Mouse (Mus musculus): ENCODE measurements at regions not wholly inside any gene's neighbourhood (a gene's known extent, or its start where the extent isn't known, plus 50 kb on each side); places are given as distances from the start of the nearest gene placed in this dataset.
A peak's percentile ranks its signal among the peaks of the same experiment; 100 is the strongest.

DNA sequence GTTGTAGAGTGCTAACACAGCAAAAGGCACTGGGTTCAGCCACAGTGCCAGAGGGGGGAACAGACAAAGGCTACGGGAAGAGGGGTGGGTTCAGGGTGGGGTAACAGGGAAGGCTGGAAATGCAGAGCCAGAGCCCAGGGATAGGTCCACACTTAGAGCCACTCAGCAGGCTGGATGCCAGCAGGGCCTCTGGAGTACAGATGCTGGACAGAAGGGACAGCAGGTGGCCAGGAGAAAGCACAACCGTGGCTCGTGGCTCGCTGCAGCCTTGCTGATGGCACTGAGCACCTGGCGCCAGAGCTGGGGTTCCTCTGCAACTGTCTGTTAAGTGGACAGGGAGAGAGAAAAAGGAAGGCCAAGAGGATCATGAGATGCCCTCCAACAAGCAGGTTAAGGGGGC lies 174.2 kb downstream of the Mroh4 start:
- no peak for DNase-seq

DNA sequence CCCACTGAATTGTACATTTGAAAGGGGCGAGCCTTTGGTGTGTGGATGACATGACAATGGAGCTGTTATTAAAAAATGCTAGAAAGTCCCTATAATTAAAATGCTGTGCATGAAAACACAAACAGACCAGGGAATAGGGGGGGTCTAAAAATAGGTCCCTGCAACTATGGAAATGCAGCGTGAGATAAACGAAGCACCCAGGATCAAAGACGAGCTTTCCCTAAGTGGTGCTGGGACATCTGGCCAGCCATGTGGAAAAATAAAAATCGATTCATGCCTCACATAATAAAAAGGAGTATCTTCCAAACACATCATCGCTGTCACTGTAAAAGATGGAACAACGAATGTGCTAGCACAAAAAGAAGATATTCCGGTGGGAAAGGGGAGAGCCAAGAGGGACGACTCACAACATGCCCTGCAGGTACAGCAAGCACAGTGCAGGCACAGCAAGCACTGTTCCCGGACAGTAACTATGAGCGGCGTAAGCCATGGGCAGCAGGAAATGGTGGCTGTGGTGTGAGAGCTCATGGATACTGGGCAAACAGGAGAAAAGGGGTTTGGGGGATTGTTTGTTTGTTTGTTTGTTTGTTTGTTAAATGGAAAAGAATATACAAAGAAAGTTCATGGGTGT lies 176.7 kb downstream of the Mroh4 start:
- no peak for DNase-seq

DNA sequence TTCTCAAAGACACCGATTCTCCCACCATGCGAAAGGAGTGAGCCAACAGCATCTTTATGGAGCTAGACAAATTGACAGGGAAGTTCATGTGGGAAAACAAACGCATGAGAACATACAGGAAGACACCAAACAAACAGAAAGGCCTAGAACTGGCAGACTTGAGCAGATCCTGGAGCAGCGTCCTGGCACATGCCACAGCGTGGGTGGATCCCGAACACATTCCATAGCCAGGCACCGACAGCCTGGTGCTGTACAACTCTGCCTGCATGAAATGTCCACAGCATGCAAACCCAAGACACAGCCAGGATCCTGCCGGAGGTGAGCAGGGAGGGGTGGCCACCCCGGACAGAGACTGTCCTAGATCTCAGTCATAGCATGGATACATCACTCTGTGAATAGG lies 177.2 kb downstream of the Mroh4 start:
- no peak for DNase-seq

DNA sequence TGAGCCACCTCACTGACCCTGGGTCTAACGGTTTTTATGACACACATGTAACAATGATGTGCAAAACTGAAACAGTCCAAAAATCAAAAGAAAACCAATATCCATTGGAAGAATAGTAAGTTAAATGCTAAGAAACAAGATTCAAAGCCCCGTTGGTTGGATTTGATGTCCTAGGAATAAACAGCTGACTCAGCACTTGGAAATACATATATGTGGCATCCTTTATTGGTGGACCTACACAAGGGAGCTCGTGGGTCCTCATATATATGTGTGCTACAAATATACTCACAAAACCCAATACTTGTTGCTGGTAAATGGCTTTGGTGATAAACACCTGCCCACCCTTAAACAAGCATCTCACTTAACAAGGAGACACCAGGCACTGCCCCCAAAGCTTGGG lies 178.2 kb downstream of the Mroh4 start:
- no peak for DNase-seq

DNA sequence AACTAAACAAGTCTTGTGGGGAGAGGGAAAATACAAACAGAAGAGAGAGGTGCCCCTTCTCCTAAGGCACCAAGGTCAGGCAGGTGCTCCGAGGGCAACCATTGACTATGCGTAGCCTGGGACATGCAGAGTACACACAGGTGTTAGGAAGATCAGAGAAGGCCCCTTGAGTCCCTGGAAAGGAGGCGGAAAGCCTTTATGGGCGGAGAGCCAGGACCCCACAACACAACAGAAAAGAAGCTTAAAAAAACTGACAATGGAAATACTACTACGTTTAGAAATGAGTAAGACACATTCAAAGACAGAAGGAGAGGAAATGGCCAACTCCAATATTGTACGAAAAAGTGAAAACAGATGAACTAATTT lies 179.5 kb downstream of the Mroh4 start:
- DNase-seq, result no peak

DNA sequence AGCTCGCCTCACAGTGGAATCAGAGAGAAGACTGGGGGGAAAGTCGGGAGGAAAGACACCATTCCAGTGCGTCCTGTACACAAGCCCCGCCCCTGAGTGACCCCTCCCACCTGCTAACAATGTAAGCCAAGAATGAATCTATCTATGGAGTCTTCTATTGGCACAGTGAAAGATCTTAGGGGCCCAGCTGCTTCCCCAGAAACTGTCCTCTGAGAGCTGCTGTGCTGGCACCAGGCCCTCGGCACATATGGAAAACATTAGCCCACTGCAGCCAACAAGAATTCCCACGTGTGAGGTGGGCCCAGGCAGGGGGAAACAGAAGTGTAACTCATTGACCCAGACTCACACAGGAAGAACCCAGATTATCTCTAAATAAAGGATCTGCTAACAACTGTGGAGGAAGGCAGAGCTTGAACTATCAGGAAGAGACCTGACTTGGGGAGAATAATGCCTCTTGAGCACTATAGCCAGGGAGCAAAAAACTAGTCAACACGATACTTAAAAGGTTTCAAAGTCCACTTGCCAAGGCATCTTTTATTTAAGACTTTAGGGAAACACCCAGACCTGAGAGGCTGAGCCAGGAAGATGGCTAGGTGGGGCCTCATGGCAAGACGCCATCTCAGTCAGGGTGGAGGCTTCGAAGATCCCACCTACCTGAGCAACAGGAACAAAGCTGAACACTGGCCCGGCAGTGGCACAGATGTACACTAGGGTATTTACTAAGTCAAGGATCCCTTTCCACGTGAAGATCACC lies 180.1 kb downstream of the Mroh4 start:
- DNase-seq, result peak; percentile 42

DNA sequence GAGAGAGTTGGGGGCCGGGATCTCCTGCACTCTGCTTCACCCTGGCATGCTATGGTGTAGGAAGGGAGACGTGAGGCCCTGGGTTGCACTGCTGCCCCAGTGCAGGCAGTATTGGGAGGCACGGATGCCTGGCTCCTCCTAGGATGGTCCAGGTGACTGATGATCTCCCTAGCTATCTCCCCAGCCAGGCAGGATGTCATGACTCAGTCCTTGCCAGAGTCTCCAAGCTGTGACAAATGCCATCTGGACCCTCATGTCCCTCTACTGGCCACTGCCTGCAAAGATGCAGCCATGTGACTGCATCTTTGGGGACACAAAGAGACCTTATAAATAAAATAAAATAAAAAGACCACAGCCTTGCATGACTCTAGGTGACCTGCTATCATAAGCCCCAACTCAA lies 181.6 kb downstream of the Mroh4 start:
- DNase-seq, result no peak

DNA sequence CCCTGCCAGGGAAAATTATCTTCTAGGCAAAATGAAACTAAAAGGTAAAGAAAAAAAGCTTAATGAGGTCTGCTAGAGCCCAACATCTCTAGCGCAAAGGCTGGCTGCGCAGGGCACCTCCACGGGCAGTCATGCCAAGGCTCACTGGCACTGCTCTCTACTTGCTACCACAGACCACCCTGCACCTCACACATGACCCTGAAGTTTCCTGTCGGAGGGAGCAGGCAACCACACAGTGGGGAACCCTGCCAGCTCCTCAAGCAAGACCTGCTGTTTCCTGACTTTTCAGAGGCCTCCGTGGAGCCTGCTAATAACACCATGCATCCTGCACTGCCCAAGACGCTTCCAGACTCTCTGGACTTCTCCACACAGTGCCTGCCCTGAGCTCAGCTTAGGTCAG lies 182.3 kb downstream of the Mroh4 start:
- DNase-seq, result no peak

DNA sequence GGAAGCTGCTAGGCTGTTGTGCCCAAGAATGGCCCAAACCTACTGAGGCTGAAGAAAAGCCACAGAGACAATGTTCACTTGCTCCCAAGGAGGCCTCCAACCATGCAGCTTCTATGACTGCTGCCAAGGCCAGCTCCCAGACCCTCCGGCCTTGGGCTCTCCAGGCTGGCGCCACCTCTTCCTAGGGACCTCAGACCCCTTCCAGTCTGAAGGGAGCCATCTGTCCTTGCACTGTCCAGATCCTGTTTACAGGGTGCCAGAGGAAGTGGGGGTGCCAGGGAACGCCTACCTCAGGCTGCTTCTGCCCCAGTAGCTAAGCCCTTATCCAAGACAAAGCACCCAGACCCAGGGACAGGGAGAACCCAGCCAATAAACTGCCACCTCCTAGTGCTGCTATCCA lies 183.7 kb downstream of the Mroh4 start:
- DNase-seq, result no peak

DNA sequence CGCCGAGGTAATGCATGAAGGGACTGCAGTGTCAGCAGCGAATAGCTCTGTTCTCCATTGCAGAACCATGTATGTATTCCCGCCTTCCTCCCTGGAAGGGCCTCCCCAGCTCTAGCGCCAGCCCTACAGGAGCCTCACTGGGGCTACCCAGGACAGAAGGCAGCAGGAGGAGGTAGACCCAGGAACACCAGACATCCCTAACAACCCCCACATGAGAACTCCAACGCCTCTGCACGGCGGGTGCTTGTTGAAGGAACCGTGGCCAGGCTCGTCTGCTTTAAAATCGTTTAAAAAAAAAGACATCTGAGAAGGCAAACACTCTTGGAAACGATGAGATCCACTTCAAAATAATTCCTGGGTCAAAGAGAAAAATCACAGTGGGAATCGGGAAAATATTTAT lies 194.3 kb downstream of the Mroh4 start:
- DNase-seq, result no peak

DNA sequence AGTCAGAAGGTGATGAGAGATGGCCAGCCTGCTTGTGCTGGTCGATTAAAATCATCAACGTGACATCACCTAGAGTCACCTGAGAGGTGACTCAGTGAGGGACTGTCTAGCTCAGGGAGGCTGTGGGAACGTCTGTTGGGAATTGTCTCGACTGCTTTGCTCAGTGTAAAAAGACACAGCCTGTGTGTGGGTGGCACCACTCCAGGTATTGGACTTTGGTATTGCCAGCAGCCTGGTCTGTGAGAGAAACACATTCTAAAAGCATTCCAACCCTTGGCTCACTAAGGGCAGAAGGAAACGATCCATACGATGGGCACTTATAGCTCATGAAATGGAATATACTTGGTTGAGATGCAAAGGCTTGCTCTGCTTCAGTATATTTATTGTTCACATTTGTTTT lies 209.2 kb downstream of the Mroh4 start:
- DNase-seq, result no peak

DNA sequence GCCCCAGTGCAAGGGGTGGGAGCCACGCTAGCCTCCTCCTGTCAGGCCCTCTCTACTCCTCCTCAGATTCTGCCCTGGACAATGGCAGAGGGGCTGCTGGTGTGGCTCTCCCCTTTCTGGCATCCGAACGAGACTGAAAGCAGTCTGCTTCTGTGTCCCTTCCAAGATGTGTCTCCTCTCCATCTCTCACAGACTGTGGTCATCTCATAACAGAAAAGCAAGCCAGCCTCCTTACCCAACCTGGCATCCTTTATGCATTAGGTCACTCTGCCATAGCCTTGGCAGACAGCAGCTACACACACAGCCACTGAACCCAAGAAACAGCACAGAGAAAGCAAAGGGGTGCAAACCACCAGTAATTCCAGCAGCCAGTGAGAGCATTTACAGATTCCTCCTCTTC lies 213.2 kb downstream of the Mroh4 start:
- DNase-seq, result no peak

DNA sequence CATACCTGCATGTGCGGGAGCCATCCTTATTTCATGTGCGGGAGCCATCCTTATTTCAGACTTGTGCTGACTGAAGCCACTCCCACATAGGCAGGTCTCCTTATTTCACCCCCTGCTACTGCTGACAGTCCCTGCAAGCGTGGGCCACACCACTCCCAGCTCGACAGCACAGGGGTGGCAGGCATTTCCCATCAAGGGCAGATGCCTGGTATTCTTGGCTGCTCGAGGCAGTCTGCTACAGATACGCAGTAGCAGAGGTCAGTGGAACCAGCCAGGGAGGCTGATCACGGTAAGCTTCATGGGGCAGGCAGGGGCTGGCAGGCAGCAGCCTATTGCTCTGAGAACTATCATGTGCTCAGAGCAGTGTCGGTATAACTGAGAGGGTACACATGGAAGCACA lies 215.6 kb downstream of the Mroh4 start:
- no peak for DNase-seq

DNA sequence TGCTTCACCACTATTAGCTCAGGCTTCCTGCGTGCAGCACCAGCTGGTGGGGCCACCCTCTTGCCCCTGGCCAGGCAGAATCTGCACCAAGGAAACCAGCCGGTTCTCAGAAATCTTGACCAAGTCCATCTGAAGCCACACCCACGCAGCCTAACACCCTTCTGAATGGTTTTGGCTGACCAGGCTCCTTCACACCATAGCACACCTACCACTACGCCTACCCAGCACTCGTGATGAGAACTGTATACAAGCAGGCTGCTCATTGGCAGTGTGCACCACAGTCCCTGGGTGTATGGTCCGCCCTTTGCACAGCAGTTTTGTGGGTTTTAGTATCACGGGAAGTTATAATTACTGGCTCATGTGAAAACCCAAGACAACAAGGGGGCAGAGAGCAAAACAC lies 217.5 kb downstream of the Mroh4 start:
- no peak for DNase-seq

DNA sequence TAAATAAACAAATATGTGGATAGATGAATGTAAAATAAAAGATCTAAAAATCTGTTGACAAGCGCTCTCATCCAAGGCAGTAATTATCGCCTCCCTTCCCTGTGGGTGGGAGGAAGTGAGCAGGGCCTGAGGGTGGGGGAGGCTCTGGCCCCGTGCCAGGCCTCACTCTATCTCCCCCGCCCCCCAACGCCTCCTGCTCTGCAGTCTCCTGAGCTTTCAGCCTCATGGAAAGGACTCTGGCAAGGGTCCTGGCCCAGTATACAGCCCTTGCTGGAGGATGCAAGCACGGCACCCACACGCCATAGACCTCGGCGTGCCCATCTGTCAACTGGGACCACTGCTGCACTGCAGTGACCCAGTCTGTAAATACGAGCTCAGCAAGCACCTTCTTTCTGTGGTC lies 222.9 kb downstream of the Mroh4 start:
- DNase-seq, result no peak

DNA sequence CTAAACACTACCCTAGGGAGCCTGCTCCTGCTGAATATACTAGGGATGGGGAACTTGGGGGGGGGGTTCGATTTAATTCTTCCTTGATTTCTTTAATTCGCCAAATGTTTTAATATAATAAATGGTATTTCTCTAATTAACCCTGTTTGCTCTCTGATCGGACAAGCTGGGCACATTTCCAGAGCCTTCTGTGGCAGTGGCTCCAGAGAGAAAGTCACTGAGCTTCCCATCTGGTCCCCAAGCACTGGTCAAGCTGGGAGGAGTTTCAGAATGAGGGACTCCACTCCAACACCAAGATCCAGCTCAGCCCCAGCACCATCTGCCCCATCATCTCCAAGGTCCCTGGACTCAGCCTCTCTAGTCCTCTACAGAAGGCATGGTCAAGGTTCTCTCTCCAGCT lies 223.9 kb downstream of the Mroh4 start:
- DNase-seq, result no peak

DNA sequence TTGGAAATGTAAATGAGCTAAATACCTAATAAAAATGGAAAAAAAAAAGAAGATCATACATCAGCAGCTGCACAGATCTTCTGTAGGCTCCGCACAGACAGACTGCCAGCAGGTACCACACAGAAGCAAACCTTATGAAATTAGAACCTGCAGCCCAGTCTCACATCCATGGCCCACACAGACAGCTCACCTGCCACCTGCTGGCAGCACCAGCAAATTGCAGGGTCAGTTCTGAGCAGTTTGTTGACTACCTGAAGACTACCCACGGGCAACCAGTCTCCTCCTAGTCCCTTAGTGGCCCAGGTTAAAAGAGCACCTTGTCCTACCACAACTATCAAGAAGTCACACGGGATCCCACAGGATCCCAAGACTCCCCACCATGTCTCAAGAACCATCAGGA lies 225.1 kb downstream of the Mroh4 start:
- DNase-seq, result no peak

DNA sequence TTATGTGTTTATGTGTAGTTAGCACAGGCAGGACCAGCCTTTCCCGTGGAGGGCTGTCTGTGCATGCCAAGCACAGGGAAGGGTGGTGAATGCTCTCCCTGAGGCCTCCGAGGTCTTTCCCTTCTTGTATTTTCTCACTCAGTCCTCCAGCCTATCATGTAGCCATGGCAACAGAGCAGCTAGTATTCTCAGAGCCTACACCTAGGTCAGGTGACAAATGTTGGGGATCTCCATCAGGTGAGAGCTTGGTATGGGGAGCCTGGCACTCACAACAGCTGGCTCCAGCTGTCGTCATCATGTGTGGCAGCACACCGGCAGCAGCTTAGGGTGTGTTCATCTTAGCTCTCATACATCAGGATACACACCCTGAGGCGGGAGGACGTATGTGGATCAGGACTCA lies 231.3 kb downstream of the Mroh4 start:
- no peak for DNase-seq

DNA sequence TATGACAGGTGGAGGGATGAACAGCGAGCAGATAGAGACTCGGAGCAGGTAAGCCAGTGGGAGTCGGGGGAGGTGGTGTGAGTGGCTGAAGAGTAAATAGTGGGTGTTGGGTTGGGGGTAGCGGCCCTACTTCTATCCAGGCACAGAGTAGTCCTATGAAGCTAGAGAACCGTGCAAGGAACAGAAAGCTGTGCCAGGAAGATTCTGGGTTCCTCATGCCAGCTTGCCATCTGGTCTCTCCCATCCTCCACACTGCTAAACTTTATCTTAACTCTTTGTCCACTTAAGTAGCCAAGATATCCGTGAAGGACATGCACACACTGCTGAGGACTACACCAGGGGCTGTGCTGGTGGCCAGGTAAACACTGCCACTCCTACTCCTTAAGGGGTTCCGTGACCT lies 234.9 kb downstream of the Mroh4 start:
- no peak for DNase-seq

DNA sequence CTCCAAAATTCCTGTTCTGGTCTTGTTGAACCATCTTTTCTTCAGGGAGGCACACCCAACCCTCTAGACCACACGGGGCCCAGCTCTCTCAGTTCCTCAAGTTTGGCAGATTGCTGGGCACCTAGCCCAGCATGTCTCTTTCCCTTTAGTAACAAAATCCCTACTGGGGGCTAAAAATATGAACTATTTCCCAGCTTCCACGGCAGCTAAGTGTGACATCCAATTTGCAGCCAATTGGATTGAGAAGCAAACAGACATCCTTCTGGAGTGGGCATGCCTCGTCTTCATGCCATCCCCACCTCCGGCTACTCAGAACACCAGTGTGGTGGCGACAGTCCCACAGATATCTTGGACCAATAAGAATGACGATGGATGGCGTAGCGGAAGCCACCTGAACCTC lies 240.1 kb downstream of the Mroh4 start:
- no peak for DNase-seq

DNA sequence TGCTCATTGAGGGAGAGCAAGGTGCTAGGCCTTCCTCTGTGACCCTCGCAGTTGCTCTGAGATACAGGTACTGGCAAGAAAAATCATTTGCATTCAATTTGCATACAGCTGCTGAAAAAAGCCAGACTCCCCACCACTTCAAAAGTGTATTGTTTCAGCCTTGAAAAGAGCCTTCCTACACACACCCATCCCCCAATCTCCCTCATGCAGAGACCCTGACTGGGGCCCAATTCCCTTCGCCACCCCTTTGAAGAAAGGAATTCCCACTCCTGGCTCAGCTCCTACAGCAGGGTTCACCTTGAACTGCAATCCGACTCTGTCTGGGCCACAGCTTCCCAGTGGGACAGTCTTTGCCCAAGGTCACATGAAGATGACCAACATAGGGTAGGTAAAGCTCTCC lies 248.6 kb downstream of the Mroh4 start:
- DNase-seq, result no peak

DNA sequence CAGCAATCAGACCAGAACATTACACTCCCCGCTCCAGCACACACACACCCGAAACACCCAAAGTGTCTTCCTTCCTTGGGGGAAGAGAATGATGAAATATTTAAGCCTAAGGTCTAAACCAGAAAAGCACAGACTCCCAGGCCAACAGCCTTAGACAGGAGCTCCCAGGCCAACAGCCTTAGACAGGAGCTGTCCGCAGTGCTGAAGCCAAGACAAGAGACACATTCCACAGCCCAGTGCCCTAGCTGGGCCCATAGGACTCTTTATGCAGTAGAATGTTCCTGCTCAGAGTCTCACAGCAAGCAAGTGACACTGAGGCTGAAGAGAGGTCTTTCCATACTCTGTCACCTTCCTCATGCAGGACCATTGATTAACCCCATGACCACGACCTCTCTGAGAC lies 253.6 kb downstream of the Mroh4 start:
- peak; percentile 49 for DNase-seq

DNA sequence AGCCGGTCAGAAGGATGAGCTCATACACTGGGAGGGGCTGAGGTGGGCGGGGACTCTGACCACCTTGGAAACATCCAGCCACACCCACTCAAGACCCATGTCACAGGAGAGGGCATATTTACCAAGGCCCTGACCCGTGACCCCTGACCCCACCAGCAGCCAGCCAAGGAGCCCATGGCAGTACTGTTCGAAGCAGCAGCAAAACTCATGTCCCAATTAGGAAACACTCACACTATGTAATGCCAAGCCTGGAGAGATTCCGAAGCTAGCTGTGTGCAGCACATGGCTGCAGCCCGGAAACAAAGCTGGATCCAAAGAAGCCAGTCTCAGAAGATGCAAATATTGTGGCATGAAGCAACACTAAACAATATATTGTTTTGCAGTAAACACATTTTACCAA lies 256.8 kb downstream of the Mroh4 start:
- no peak for DNase-seq

DNA sequence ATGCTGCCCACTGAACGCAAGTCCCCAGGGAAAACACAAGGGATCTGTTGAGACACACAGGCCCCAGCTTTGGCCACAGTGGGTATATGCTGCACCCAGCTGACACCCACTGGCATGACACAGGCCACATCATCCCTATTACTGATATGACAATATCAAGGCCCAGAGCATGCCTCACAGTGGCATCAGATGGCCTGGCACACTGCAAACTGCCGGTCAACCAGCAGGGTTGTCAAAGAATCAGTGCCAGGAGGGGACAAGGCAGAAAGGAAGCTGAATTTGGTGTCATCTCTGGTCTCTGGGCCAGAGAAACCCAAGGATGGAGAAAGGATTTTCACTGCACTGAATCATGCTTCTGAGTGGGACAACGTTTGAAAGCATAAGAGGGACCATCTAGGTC lies 266.7 kb downstream of the Mroh4 start:
- no peak for DNase-seq

DNA sequence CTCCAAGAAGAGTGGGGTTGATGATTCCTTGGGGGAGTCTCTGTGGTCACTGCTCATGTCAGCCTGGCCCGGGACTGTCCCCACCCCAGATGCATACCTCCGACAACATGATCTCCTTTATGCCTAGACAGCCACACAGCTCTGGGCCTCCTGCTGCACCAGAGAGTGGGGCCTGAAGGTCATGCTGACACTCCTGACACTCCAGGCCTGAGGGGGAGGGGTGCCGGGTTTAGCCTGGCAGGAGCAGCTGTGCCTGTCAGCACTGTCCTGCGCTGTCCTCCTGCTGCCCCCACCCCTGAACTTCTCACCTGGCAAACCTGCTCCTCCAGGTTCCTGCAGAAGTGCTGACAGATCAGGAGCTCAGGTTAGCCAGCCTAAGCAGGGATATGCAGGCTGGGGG lies 288.2 kb downstream of the Mroh4 start:
- DNase-seq, result no peak
